Mouse (Mus musculus) stomach, embryonic 15.5 days (tissue): ENCODE results near the gene Nkx2-5. TPM values are rescaled to one million over a fixed set of nuclear protein-coding genes. Genes with fewer than 3 reads are reported as not detected.

Source experiments
- ATAC-seq: fragments of 200-750 bp; cut with Nextera tagmentation; 2 replicates; pipeline ENCODE4 v1.8.0; 2017; ENCODE audit warnings: low read depth, moderate number of reproducible peaks, moderate TSS enrichment; ENCODE audit not compliant: insufficient read depth, low FRiP score
- H3K27ac ChIP-seq: fragments of 300-500 bp; sonication (generic); 2 replicates; pipeline ENCODE4 v1.5.1; 2015; ENCODE audit warnings: mild to moderate bottlenecking, inconsistent platforms
- H3K27me3 ChIP-seq: fragments of 300-500 bp; sonication (generic); replicated peaks from 2 replicates; pipeline ENCODE4 v1.6.1; 2015; ENCODE audit warnings: inconsistent platforms
- H3K36me3 ChIP-seq: fragments of 300-500 bp; sonication (generic); 2 replicates; pipeline ENCODE4 v1.6.1; 2015; ENCODE audit warnings: inconsistent platforms
- H3K4me1 ChIP-seq: fragments of 300-500 bp; sonication (generic); 2 replicates; pipeline ENCODE4 v1.6.1; 2015; ENCODE audit warnings: inconsistent platforms
- H3K4me2 ChIP-seq: fragments of 300-500 bp; sonication (generic); 2 replicates; pipeline ENCODE4 v1.6.1; 2015; ENCODE audit warnings: mild to moderate bottlenecking, inconsistent platforms
- H3K4me3 ChIP-seq: fragments of 300-500 bp; sonication (generic); replicated peaks from 2 replicates; pipeline ENCODE4 v1.5.1; 2015; ENCODE audit warnings: inconsistent platforms
- H3K9ac ChIP-seq: fragments of 300-500 bp; sonication (generic); 2 replicates; pipeline ENCODE4 v1.6.1; 2015; ENCODE audit warnings: inconsistent platforms
- H3K9me3 ChIP-seq: fragments of 300-500 bp; sonication (generic); 2 replicates; pipeline ENCODE4 v1.6.1; 2016; ENCODE audit warnings: inconsistent platforms
- WGBS: fragments of 180-500 bp; shearing (Covaris S2); methylation state at CpG from one replicate; pipeline ENCODE4 v1.1.7; 2015; 5-methylcytosine and 5-hydroxymethylcytosine counted together
- polyA plus RNA-seq: library from polyadenylated mRNA; unstranded; fragments of >200 nt; fragmentation: Nextera tagmentation; extraction: Ambion mirVana; gene quantifications from 2 replicates; pipeline ENCODE4 v1.2.1, GENCODE M21; 2015

Gene Nkx2-5
- polyA plus RNA-seq = 9.2 and 15.4 TPM in 2 replicates

DNA sequence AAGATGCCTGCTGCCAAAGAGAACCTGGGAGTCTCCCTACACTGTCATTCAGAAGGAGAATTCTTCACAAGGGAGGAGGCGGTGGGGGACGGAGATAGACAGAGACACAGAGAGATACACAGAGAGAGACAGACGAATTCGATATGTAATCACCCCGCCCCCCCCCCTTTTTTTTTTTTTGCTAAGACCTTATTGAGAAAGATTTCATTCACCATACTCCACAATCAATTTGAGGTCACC lies at the start of gene Nkx2-5:
TSS of gene Nkx2-5 (minus strand) at position 101 of the 240 bp plus-strand sequence.
- ATAC-seq = no peak
- peak within 1 kb of the TSS; percentile 18; the same call in 1 of the 2 replicates for H3K4me3 ChIP-seq

DNA sequence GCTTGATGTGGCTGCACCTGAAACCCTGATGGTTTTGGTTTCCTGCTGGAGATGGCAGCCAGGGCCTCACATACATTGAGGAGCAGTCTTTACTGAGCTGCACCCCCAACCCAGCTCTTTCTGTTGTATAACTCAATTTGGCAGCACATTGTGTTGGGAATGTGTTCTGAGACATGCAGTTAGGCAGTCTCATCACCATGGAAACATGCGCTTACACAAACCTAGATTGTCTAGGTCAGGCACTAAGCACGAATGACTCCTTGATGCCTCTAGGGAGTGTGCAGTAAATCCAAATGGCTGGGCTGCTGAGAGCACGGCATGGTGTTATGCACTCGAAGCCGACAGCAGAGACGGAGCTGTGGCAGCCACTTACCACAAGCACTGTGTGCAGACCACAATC lies 49.5 kb upstream of the Nkx2-5 start:
- WGBS = 80% methylated on average over 6 of the region's 6 CpGs
- Histone ChIP-seq H3K4me1 (0 out of 2 replicates have a peak, but pooled peaks cover 7% of the 10 kb centered on the region), H3K36me3 (no peaks in the 10 kb centered on the region), H3K9ac (no peak overlapping the region), H3K4me3 (no peak overlapping the region), H3K27ac (no peak overlapping the region), H3K27me3 (no peaks in the 10 kb centered on the region), H3K4me2 (no peak overlapping the region), H3K9me3 (no peaks in the 10 kb centered on the region)
- ATAC-seq = no peak

More for the DNA sequence above, at the start of gene Nkx2-5:
- H3K27me3 ChIP-seq = peaks cover 88% of the 10 kb centered on the region
- peak within 1 kb of the TSS; percentile 41 for H3K4me2 ChIP-seq
- H3K27ac ChIP-seq = no peak within 1 kb of the TSS
- WGBS = 0% methylated on average over 4 of the region's 5 CpGs
- H3K9me3 ChIP-seq = no peaks in the 10 kb centered on the region
- H3K9ac ChIP-seq = no peak within 1 kb of the TSS
- no peaks in the 10 kb centered on the region for H3K36me3 ChIP-seq
- H3K4me1 ChIP-seq = peaks cover 14% of the 10 kb centered on the region

DNA sequence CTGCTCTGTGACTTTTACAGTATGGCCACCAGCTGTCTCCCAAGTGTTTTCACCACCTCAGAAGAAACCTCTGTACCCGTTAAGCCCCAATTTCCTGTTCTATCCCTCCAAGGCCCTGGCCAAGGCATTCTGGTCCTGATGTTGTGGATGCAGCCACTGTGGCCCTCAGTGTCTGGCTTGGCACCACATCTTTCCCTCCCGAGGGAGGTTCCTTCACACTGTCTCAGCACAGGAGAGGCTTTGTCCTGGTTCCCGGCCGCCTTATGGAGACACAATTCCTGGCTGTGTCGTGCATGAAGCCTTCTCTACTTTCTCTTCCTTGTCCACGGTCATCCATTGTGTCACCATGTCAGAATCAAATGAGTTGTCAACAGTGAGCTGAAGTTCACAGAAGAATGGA lies 48.7 kb upstream of the Nkx2-5 start:
- H3K9me3 ChIP-seq = no peaks in the 10 kb centered on the region
- 60% methylated on average over 6 of the region's 6 CpGs for WGBS
- ATAC-seq = no peak
- no peak overlapping the region for H3K27ac ChIP-seq
- H3K27me3 ChIP-seq = no peaks in the 10 kb centered on the region
- no peak overlapping the region for H3K4me3 ChIP-seq
- H3K36me3 ChIP-seq = no peaks in the 10 kb centered on the region
- H3K4me1 ChIP-seq = 0 out of 2 replicates have a peak, but pooled peaks cover 7% of the 10 kb centered on the region
- no peak overlapping the region for H3K4me2 ChIP-seq
- H3K9ac ChIP-seq = no peak overlapping the region

DNA sequence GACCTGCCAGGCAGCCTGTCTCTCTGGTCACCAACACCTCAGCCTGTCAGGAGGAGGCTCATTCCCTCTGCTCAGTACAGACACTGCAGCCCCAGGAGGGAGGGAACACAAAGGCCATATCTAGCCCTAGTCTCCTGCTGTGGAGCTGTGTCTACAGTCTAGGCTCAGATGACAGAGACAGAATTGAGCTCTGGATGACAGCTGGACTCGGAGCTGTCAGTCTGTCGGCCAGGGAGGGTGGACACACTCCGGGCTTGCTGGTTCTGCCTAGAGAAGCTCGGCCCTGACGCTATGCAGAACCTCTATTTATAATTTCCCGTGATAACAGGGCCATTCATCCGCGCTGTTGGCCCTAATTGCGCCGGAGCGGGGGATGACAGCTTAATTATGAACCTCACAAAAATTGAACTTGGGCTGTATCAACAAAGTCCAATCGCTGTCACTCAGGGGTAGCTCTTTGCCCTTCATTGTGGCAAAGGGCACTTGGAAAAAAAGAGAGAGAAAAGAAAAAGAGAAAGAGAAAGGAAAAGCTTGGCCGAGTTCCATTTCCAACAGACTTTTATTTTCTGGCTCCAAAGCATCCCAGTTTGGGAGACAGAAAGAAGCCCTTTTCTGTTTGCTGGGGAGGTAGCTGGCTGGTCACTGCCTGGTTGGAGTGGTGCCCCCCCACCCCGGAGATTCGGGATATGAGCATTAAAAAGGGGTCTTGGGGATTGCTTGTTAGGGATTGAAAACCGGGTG lies 48.0 kb upstream of the Nkx2-5 start:
- H3K4me1 ChIP-seq = 0 out of 2 replicates have a peak, but pooled peaks cover 7% of the 10 kb centered on the region

DNA sequence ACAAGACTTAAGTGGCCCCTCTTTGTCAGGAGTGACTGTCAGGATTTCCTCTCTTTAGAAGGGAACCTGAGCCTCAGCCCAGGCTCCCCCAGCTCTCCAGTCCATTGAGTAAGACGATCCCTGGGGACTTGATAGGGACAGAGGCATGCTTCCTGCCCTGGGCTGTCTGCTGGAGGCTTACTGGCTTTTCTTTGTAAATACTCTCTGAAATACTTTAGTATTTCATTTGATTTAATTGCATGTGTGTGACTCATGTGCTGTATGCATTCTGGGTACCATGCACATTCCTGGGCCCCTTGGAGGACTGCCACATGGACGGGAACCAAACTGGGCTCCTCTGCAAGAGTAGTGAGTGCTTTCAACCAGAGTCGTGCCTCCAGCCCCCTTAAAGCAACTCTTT lies 43.1 kb upstream of the Nkx2-5 start:
- 0 out of 2 replicates have a peak, but pooled peaks cover 3% of the 10 kb centered on the region for H3K27me3 ChIP-seq
- H3K36me3 ChIP-seq = no peaks in the 10 kb centered on the region
- WGBS = 16% methylated on average over 3 of the region's 3 CpGs
- H3K9me3 ChIP-seq = no peaks in the 10 kb centered on the region
- H3K4me3 ChIP-seq = no peak overlapping the region
- H3K4me1 ChIP-seq = peaks cover 25% of the 10 kb centered on the region
- no peak for ATAC-seq
- H3K4me2 ChIP-seq = no peak overlapping the region
- H3K27ac ChIP-seq = no peak overlapping the region; the same call in 1 of the 2 replicates
- no peak overlapping the region for H3K9ac ChIP-seq

More for the DNA sequence above, 48.0 kb upstream of the Nkx2-5 start:
- H3K36me3 ChIP-seq = no peaks in the 10 kb centered on the region
- H3K4me2 ChIP-seq = peak overlapping the region; percentile 29; the same call in 1 of the 2 replicates
- ATAC-seq = peak; percentile 40
- peak overlapping the region; percentile 62 for H3K27ac ChIP-seq
- 0 out of 2 replicates have a peak overlapping the region, but pooled peaks have one; percentile 5 for H3K4me3 ChIP-seq
- H3K9ac ChIP-seq = no peak overlapping the region
- 36% methylated on average over 16 of the region's 16 CpGs for WGBS
- no peaks in the 10 kb centered on the region for H3K27me3 ChIP-seq
- no peaks in the 10 kb centered on the region for H3K9me3 ChIP-seq

DNA sequence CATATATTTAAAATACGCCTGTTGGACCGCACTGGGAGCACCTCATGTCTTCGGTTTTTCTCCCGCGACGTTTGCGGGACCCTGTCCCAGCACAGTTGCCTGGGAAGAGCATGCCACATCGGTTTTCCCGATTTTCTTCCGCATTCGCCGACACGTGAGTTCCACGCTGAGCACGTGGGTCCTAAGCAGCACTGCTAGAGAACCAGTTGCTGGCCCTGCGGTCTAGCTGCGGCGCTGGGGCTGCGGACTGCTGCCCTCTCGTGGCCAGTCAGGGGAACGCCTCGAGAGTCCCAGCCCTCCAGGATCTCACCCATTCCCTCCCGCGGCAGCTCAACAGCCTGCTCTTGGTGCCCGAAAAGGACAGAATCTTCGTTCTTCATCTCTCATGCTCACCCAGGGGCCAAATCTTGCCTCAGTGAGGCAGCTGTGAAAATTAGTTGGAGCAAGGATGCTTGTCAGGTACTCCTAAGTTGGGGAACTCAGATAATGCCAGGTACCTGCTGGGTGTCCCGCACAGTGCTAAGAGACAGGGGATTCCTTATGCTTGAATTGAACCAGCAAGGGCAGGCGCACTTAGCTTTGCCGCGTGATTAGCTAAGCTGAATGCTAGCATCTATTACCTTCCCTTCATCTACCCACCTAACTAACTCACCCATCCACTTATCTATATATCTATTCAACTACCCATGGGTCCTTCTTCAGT lies 41.4 kb upstream of the Nkx2-5 start:
- ATAC-seq = peak; percentile 83
- Histone ChIP-seq H3K27me3 (0 out of 2 replicates have a peak, but pooled peaks cover 3% of the 10 kb centered on the region), H3K36me3 (no peaks in the 10 kb centered on the region), H3K9me3 (no peaks in the 10 kb centered on the region), H3K4me3 (peak overlapping the region; percentile 44), H3K9ac (peak overlapping the region; percentile 13; the same call in 1 of the 2 replicates), H3K4me2 (peak overlapping the region; percentile 76), H3K4me1 (peaks cover 21% of the 10 kb centered on the region), H3K27ac (no peak overlapping the region)
- 9% methylated on average over 30 of the region's 30 CpGs for WGBS

DNA sequence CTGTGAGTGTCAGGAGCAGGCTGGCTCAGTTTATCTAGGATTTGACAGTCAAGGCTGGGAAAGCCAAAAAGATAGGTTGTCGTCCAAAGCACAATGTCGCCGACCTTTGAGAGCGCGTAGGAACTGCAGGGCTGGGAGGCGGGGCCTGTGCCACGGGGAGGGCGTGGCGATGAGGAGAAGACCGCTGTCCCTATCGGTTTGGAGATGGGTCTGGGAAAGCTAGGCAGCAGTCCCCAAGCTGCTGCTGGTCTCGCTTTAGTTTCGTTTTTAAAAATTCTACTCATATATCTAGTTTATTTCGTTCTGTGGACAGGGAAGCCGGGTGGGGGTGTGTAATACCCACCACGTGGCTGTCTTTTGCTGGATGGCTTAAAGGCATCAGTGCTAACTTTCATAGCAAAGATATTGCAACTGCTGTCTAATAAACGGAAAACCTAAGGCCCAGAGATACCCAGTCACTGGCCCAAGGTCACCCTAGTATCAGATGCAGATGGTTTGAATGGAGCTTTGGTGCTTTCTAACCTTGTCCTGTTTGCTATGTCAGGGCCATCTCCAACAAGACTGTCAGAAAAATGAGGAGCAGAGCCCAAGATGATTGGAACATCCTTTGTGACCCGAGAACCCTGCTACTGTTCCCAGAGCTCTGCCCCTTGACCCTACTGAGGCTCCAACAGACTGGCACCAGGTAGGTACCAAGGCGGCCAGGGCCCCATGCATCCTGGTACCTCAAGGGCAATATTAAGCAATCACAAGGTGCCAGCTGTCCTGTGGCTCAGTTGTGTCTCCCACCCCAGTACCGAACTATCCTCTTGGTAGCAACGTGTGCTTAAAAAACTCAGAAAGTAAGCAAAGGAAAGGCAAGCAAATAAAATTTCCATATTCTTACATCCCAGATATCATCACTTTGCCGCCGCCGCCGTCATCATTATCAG lies 40.5 kb upstream of the Nkx2-5 start:
- Histone ChIP-seq H3K9me3 (no peaks in the 10 kb centered on the region), H3K36me3 (no peaks in the 10 kb centered on the region), H3K4me2 (peak overlapping the region; percentile 76), H3K4me3 (peak overlapping the region; percentile 44), H3K9ac (peak overlapping the region; percentile 35; the same call in 1 of the 2 replicates), H3K27ac (peak overlapping the region; percentile 33; the same call in 1 of the 2 replicates), H3K4me1 (peaks cover 21% of the 10 kb centered on the region), H3K27me3 (0 out of 2 replicates have a peak, but pooled peaks cover 3% of the 10 kb centered on the region)
- 17% methylated on average over 25 of the region's 25 CpGs for WGBS
- ATAC-seq = peak; percentile 67; the same call in 1 of the 2 replicates

DNA sequence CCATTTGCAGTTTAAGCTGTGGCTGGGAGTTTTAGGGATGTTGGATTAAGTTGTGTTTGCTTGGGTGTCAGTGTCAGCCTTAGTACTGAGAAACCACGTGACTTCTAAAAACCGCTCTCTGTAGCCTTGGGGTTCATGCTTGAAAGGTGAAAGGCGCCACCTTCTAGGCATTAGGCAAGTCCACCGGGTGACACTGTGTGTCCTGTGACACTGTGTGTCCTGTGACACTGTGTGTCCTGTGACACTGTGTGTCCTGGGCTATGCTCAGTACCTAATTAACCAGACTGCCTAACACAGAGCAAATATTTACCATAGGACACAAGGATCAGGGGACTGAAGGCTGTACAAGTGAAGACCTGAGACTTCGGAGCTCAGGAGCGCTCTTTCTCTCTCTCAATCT lies 38.8 kb upstream of the Nkx2-5 start:
- Histone ChIP-seq H3K9ac (no peak overlapping the region), H3K4me3 (no peak overlapping the region), H3K27me3 (0 out of 2 replicates have a peak, but pooled peaks cover 3% of the 10 kb centered on the region), H3K9me3 (no peaks in the 10 kb centered on the region), H3K27ac (no peak overlapping the region), H3K4me1 (peaks cover 21% of the 10 kb centered on the region), H3K36me3 (no peaks in the 10 kb centered on the region), H3K4me2 (no peak overlapping the region)
- ATAC-seq = no peak
- WGBS = 61% methylated on average over 6 of the region's 6 CpGs

DNA sequence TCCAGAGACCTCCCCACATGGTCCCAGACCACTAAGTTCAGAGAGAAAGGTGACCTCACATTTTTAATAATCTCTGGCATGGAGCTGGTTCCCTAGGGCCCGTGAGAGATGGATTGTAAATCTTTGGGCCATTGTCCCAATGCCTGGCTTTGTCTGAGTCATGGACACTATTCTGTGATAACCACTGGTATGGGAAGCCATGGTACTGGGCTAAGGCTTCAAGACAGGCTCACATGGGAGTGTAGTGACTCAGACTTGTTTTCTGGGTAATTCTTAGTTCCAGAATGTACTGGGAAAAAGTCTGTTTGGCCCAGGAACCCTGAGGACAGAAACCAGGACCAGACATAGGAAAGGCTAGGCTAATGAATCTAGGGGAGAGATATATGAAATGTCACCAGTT lies 37.9 kb upstream of the Nkx2-5 start:
- no peak for ATAC-seq
- H3K27me3 ChIP-seq = 0 out of 2 replicates have a peak, but pooled peaks cover 3% of the 10 kb centered on the region
- H3K4me3 ChIP-seq = no peak overlapping the region
- H3K36me3 ChIP-seq = no peaks in the 10 kb centered on the region
- WGBS = 81% methylated on average over 1 of the region's 1 CpGs
- H3K4me2 ChIP-seq = no peak overlapping the region
- H3K9me3 ChIP-seq = no peaks in the 10 kb centered on the region
- H3K27ac ChIP-seq = no peak overlapping the region
- H3K9ac ChIP-seq = no peak overlapping the region
- H3K4me1 ChIP-seq = peaks cover 21% of the 10 kb centered on the region

DNA sequence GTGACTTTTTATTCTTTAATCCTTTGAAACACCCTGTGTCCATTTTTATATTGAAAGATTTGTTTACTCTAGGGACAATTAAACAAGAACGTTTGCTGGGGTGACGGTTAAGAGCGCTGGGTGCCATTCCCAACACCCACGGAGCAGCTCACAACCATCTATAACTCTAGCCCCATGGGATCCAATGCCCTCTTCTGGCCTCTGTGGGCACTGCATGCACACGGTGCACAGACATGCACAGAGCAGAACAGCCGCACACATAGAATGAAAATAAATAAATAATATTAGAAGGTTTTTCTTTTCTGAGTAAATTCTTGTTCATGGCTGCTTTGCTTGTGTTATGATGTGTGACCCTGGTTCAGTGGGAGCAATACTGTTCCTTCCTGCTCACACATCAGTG lies 34.4 kb upstream of the Nkx2-5 start:
- no peaks in the 10 kb centered on the region for H3K36me3 ChIP-seq
- no peaks in the 10 kb centered on the region for H3K27me3 ChIP-seq
- H3K4me3 ChIP-seq = no peak overlapping the region
- no peak overlapping the region for H3K9ac ChIP-seq
- no peak overlapping the region for H3K27ac ChIP-seq
- ATAC-seq = no peak
- peaks cover 2% of the 10 kb centered on the region; the same call in 1 of the 2 replicates for H3K4me1 ChIP-seq
- H3K4me2 ChIP-seq = no peak overlapping the region
- H3K9me3 ChIP-seq = no peaks in the 10 kb centered on the region
- WGBS = 81% methylated on average over 6 of the region's 6 CpGs

DNA sequence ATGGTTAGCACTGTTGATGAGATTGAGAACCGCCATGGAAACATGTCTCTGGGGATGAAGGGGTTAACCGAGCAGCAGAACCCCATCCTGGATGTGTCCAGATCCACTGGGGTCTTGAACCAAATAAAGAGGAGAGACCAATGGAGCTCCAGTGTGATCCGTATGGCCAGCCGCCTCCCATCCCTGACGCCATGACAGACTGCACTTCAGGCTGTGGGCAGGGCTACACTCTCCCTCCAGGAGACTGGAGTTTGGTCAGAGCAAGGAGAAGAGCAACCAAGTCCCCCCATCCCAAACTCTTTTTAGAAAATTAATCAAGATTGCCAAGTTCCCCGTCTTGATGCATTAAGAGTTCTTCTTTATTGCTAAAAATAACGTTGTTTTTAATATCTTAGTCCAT lies 33.1 kb upstream of the Nkx2-5 start:
- no peaks in the 10 kb centered on the region for H3K36me3 ChIP-seq
- no peak overlapping the region for H3K27ac ChIP-seq
- no peak overlapping the region for H3K4me3 ChIP-seq
- H3K9me3 ChIP-seq = no peaks in the 10 kb centered on the region
- H3K9ac ChIP-seq = no peak overlapping the region
- H3K4me1 ChIP-seq = no peaks in the 10 kb centered on the region
- ATAC-seq = no peak
- H3K4me2 ChIP-seq = no peak overlapping the region
- 72% methylated on average over 7 of the region's 7 CpGs for WGBS
- no peaks in the 10 kb centered on the region for H3K27me3 ChIP-seq
